Mouse (Mus musculus) ES-Bruce4 (cell line): ENCODE data around the gene Suz12. TPM values are rescaled to one million over a fixed set of nuclear protein-coding genes. Genes with fewer than 3 reads are reported as not detected.

Source experiments
- H3K27ac ChIP-seq: 2 replicates; pipeline ENCODE4 v1.5.1; 2012; ENCODE audit warnings: low read length, inconsistent platforms; ENCODE audit not compliant: insufficient read depth
- H3K27me3 ChIP-seq: 2 replicates; pipeline ENCODE4 v1.6.1; 2012; ENCODE audit warnings: mild to moderate bottlenecking, low read length, inconsistent platforms; ENCODE audit not compliant: control insufficient read depth, poor library complexity, insufficient read depth, severe bottlenecking
- H3K36me3 ChIP-seq: 2 replicates; pipeline ENCODE4 v1.6.1; 2012; ENCODE audit warnings: inconsistent platforms, mild to moderate bottlenecking, low read length, moderate library complexity; ENCODE audit not compliant: control insufficient read depth, poor library complexity, insufficient read depth, severe bottlenecking
- H3K4me1 ChIP-seq: one replicate; pipeline ENCODE4 v1.8.1; 2011; ENCODE audit warnings: low read length; ENCODE audit not compliant: control insufficient read depth, insufficient read depth
- H3K4me3 ChIP-seq: 2 replicates; pipeline ENCODE4 v1.5.1; 2011; ENCODE audit warnings: low read depth, mild to moderate bottlenecking, low read length
- H3K9ac ChIP-seq: 2 replicates; pipeline ENCODE4 v1.6.1; 2012; ENCODE audit warnings: low read depth, mild to moderate bottlenecking, inconsistent platforms; ENCODE audit not compliant: poor library complexity, severe bottlenecking
- H3K9me3 ChIP-seq: replicated peaks from 2 replicates; pipeline ENCODE4 v1.6.1; 2012; ENCODE audit warnings: mild to moderate bottlenecking, low read length, inconsistent platforms; ENCODE audit not compliant: control insufficient read depth, poor library complexity, insufficient read depth, severe bottlenecking
- CTCF ChIP-seq: IDR thresholded peaks from one replicate; pipeline ENCODE4 v1.8.1; 2011; ENCODE audit warnings: low read depth, low read length
- EP300 ChIP-seq: IDR thresholded peaks from 2 replicates; pipeline ENCODE4 v1.6.1; 2011; ENCODE audit warnings: low read depth, low read length; ENCODE audit not compliant: insufficient read depth
- POLR2A ChIP-seq: IDR thresholded peaks from one replicate; pipeline ENCODE4 v1.8.1; 2011; ENCODE audit warnings: low read length; ENCODE audit not compliant: insufficient read depth
- polyA plus RNA-seq: library from polyadenylated mRNA; stranded (reverse); fragments of >200 nt; gene quantifications from 2 replicates; pipeline ENCODE4 v1.2.4, GENCODE M21; 2011; ENCODE audit warnings: low read depth; ENCODE audit not compliant: missing spikeins, insufficient read depth, insufficient read length

Suz12 gene
- 215 and 235 TPM in 2 replicates for polyA plus RNA-seq

DNA sequence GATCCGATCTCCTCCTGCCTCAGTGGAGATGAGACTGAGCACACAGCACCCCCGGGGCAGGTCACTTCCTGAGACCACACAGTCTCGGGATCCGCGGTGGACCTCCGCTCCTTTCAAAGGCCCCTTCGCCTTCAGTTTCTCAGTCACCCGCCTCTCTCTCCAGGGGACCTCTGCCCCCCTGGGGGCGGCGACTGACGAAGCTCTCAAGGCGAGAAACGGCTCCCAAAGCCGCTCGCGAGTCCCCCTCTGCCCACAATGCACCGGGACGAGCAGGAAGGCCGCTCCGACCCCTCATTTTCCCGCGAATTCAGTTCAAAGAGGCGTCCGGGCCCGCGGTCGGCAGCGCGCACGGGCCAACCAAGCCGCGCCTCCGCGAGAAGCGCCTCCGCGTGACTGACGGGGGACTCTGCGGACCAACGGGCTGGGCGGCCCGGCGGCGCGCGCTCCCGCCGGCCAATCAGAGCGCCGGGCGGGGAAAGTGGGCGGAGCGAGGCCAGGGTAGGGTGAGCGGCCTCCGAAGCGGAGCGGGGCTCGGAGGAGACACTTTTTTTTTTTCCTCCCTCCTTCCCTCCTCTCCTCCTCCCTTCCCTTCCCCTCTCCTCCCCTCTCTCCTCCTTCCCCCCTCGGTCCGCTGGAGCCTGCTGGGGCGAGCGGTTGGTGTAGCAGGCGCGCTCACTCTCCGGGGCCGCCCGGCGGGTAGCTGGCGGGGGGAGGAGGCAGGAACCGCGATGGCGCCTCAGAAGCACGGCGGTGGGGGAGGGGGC is at the start of gene Suz12:
TSS of gene Suz12 (plus strand) at position 515 of the 764 bp plus-strand sequence.
- no peaks in the 10 kb centered on the region for H3K27me3 ChIP-seq
- peaks cover 20% of the 10 kb centered on the region for H3K36me3 ChIP-seq
- peak; percentile 42; the same call in 1 of the 2 replicates for TF ChIP-seq EP300
- peak; percentile 21 for TF ChIP-seq POLR2A
- no peak for TF ChIP-seq CTCF
- no peaks in the 10 kb centered on the region for H3K4me1 ChIP-seq
- H3K9ac ChIP-seq, result peak within 1 kb of the TSS; percentile 99
- H3K27ac ChIP-seq, result peak within 1 kb of the TSS; percentile 93
- peak within 1 kb of the TSS; percentile 93 for H3K4me3 ChIP-seq
- no peaks in the 10 kb centered on the region for H3K9me3 ChIP-seq

DNA sequence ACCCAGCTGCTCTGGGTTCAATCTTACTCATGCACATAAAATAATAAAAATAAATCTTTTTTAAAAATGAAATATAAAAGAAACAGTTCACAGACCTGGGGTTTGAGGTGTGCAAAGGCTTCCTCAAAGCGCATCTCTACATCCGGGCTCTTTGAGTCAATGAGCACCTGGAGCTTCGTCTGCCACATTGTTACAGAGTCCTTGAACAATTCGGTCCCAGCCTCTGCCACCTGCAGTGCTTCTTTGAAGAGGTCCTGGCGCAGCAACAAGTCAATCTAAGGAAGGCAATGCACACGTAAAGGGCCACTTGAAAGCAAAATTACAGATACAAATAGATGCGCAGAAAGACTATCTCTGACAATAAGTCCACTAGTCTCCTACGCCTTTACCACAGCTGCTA is 49.8 kb upstream of the Suz12 start:
- H3K4me3 ChIP-seq, result no peak overlapping the region
- TF ChIP-seq EP300, result no peak
- TF ChIP-seq POLR2A, result no peak
- TF ChIP-seq CTCF, result no peak
- no peaks in the 10 kb centered on the region for H3K4me1 ChIP-seq
- no peak overlapping the region for H3K27ac ChIP-seq
- H3K9me3 ChIP-seq, result no peaks in the 10 kb centered on the region
- peaks cover 70% of the 10 kb centered on the region for H3K36me3 ChIP-seq
- H3K9ac ChIP-seq, result no peak overlapping the region
- H3K27me3 ChIP-seq, result no peaks in the 10 kb centered on the region

DNA sequence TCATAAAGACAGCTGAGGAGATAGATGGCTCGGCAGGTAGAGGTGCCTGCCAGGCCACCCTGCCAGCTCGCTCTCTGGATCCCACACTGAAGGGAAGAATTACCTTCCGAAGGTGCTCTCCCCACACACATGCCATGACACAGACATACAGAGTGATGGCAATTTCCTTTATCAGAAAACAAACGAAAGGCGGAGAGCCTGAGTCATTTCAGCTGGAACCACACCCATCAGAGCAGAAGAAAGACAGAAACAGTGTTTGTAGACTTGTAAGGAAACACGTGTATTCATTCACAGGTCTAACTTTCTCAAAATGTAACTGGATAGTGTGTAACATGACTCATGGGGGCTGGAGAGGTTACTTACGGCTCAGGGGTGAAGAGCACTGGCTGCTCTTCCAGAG is 49.3 kb upstream of the Suz12 start:
- no peak overlapping the region for H3K4me3 ChIP-seq
- no peaks in the 10 kb centered on the region for H3K27me3 ChIP-seq
- no peak for TF ChIP-seq POLR2A
- no peak for TF ChIP-seq EP300
- no peak for TF ChIP-seq CTCF
- H3K4me1 ChIP-seq, result no peaks in the 10 kb centered on the region
- H3K36me3 ChIP-seq, result peaks cover 70% of the 10 kb centered on the region
- no peak overlapping the region for H3K27ac ChIP-seq
- H3K9ac ChIP-seq, result no peak overlapping the region
- no peaks in the 10 kb centered on the region for H3K9me3 ChIP-seq

DNA sequence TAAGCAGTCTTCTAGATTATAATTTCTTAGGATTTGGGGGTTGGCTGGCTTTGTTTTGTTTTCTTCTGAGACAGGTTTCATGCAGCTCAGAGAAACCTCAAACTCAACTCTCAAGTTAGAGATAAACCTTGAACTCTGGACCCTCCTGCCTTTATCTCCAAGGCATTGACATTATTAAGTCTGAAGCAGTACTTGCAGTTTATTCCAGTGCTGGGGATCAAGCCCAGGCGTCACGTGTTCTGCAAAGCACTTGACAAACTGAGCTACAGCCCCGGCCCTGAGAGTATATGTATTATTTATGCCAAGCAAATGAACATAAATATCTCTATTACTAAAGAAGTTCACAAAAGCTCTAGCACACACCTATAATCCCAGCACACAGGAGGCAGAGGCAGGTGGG is 45.6 kb upstream of the Suz12 start:
- no peak overlapping the region for H3K9ac ChIP-seq
- TF ChIP-seq CTCF, result no peak
- TF ChIP-seq POLR2A, result no peak
- TF ChIP-seq EP300, result no peak
- no peak overlapping the region for H3K4me3 ChIP-seq
- H3K4me1 ChIP-seq, result no peaks in the 10 kb centered on the region
- H3K36me3 ChIP-seq, result peaks cover 75% of the 10 kb centered on the region
- no peak overlapping the region for H3K27ac ChIP-seq
- no peaks in the 10 kb centered on the region for H3K9me3 ChIP-seq
- H3K27me3 ChIP-seq, result no peaks in the 10 kb centered on the region

DNA sequence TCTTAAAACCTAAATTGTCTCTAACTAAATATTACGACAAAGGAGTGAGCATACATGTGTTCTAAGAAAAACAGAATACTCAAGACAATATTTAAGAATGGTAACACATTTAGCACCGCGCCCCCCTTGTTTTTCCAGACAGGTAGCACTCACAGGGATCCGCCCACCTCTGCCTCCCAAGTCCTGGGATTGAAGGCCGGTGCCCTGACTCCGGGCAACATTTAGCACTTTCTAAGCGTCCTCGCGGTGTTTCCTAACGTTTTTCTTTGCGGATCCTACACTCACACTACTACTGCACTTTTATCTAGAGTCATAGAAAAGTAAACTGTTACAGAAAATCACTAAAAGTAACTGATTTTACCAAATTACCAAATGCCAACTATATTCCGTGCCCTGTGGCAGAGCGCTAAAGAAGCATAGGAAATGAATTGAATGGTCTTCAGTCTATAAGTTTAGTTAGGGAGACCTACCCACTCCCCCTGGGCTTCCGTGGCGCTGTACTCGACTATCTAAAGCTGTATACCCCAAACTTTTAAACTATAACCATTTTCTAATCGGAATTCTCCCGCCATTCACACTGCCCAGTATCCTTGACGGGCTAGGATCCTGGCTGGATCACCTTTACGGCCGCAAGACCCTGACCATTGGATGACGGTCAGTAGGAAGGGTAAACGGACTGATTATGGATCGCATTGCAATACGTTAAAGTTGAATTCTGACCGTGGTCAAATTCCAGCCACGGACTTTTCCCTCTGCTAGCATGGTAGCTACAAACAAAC is 31.4 kb upstream of the Suz12 start:
- peaks cover 36% of the 10 kb centered on the region for H3K36me3 ChIP-seq
- H3K4me1 ChIP-seq, result no peaks in the 10 kb centered on the region
- TF ChIP-seq CTCF (no peak), EP300 (no peak), POLR2A (no peak)
- peak overlapping the region; percentile 92 for H3K9ac ChIP-seq
- peak overlapping the region; percentile 100 for H3K4me3 ChIP-seq
- no peaks in the 10 kb centered on the region for H3K9me3 ChIP-seq
- peak overlapping the region; percentile 66 for H3K27ac ChIP-seq
- no peaks in the 10 kb centered on the region for H3K27me3 ChIP-seq

DNA sequence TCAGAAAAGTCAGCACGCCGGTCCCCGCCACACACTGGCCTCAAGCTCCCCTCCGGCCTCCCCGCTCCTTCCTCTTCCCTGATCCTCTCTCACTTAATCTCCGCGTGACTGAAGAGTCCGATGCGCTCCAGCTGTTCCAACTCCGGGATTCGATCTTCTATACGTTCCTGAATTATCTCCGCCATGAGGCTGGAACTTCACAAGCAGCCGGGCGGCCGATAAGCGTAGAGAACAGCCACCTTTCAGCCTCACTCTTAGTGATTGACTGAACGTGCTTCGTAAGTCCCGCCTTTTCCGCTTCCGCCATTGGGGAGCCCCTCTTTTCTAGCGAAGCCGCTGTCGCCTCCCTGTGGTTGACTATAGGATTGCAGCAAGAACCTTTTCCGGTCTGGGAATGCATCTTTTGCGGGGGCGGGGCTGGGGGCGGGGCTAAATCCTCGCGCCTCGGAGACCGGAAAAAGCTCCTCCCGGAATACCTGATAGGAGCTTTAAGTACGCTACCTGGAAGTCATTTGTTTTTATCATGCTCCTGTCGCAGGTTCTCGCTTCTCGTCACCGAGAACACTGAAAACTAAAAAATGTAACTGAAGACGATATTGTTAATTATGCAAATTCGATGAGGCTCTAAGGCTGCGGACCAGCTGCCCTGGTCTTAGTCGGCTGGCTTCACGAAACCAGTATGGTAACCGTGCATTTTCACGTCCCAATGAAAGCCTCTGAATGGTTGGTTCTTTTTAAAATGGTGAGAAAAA is 30.6 kb upstream of the Suz12 start, which contains the start of gene Utp6:
TSS of gene Utp6 (minus strand) at position 266 of the 752 bp plus-strand sequence.
- peaks cover 29% of the 10 kb centered on the region for H3K36me3 ChIP-seq
- H3K9ac ChIP-seq, result peak within 1 kb of the TSS; percentile 92
- H3K4me3 ChIP-seq, result peak within 1 kb of the TSS; percentile 100
- no peaks in the 10 kb centered on the region for H3K27me3 ChIP-seq
- H3K27ac ChIP-seq, result peak within 1 kb of the TSS; percentile 66
- peak; percentile 66 for TF ChIP-seq POLR2A
- TF ChIP-seq CTCF, result peak; percentile 75
- TF ChIP-seq EP300, result 0 out of 2 replicates have a peak, but pooled peaks have one; percentile 23
- H3K4me1 ChIP-seq, result no peaks in the 10 kb centered on the region
- H3K9me3 ChIP-seq, result no peaks in the 10 kb centered on the region
